Mouse (Mus musculus) lung, postnatal 0 days (tissue): ENCODE data around the gene Ptprg.

ENCODE experiments used
- CTCF ChIP-seq: IDR thresholded peaks from 2 replicates; pipeline ENCODE4 v1.5.1; 2016; ENCODE audit warnings: antibody characterized with exemption, mild to moderate bottlenecking
- EP300 ChIP-seq: IDR thresholded peaks from 2 replicates; pipeline ENCODE4 v1.6.1; 2016; ENCODE audit warnings: antibody characterized with exemption, mild to moderate bottlenecking, control low read depth

GRCm38 (mm10) chr14:11732376-11732775 is 179.0 kb downstream of the Ptprg start:
- no peak for TF ChIP-seq CTCF
- no peak for TF ChIP-seq EP300
